Mouse (Mus musculus): Measurements from ENCODE around the gene Kpna7.

Gene Kpna7

DNA sequence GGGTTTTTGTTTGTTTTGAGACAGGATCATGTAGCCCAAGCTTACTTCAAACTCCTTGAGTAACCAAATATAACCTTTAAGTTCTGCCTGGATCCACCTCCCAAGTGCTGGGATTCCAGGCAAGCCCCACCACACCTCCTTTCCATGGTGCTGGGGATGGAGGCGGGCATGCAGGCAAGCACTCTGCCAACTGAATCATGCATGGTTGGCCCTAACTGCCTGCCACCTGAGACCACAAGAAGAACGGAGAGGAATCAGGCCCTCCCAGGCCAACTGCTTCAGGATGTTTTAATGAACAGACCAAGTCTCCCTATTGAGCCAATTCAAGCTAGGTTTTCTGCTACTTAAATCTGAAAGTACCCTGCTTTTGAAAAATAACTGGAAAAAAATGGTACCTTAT is 131.2 kb downstream of the Kpna7 start:
- DNase-seq, result no peak

DNA sequence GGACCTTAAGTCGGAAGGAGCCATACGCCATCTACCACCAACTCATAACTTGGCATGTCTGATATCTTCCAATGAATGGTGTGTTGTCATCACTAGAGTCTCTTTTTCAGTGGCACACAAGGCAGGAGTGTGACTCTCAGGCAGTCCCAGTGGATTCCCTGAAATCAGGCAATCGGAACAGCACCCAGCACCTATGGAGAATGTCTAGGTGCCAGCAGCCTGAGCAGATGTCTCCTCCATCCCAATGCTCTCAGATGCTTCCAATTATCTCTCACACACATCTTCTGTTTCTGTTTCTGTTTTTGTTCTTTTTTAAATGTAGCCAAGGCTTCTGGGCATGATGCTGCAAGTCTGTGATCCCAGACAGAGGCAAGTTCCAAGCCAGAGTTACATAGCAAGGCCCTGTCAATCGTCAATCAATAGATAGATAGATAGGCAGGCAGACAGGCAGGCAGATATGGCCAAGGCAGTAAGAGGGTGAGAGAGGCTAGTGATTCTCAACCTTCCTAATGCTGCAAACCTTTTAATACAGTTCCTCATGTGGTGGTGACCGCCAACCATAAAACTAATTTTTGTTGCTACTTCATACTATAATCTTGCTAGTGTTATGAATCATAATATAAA is 133.3 kb downstream of the Kpna7 start:
- DNase-seq, result no peak

DNA sequence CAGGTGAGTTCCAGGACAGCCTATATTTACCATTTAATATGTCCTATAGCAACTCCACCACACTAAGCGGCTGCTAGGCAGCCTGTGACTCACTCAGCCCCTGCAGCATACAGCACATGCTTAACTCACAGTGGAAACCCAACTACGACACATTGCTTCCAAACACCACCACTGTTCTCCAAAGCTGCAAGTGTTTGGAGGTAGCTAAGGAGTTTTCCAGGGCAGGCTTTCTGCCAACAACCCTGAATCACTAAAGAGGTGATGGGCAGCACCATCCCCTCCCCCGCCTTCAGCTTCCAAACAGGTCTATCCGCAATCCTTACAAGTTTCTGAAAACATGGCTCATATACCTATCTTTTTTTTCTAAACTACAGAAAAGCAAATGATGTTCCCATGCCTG is 134.0 kb downstream of the Kpna7 start:
- no peak for DNase-seq

DNA sequence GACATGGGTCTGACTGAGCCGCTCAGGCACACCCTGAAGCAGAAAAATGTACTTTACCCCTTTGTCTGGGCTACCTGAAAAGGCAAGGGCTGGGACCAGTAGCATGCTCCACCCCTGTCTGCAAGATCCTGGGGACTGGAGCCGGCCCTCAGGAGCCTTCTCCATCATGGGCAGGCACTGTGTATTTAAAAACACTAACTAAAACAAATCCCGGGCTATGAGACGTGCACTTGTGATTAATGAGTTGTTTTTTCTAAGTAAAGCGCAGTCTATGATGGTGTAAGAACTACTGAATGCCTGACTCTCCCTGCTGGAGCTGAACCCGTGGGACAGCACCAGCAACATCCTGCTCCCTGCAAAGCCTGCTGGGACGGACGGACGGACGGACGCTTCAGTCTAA is 135.4 kb downstream of the Kpna7 start:
- DNase-seq, result no peak

DNA sequence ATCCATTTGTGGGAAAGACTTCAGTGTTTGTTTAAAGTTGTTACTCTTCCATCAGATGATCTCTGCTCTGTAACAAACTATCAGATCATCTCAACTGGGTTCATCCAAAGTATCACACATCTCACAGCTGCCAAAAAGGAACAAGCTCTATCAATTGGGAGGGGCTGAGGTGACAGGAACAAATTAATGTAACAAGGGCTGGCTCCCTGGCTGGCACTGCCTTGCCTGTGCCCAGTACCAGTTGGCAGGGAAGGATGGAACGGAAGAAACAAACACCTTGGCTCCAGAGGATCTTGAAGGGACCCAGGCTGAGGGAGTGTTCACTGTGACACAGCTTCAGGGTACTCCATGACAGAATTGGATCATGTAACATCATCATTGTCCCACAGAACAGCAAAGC is 135.8 kb downstream of the Kpna7 start:
- DNase-seq, result no peak

DNA sequence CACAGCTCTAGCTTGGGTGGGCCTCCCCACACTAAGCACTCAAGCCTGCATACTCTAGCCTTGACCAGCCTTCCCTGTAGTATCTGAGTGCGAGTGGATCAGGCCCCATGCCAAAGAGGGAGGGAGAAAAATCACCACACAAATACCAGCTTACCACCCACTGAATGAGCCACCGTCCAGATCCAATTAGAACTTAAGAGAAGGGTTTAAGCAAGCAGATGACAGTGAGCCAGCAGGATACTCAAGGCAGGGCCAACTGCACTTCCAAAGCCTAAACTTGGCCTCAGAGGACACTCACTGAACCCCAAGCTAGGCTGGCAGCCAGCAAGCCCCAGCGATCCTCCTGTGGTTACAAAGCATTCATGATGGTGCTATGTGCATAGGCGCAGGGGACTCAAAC is 137.8 kb downstream of the Kpna7 start:
- no peak for DNase-seq

DNA sequence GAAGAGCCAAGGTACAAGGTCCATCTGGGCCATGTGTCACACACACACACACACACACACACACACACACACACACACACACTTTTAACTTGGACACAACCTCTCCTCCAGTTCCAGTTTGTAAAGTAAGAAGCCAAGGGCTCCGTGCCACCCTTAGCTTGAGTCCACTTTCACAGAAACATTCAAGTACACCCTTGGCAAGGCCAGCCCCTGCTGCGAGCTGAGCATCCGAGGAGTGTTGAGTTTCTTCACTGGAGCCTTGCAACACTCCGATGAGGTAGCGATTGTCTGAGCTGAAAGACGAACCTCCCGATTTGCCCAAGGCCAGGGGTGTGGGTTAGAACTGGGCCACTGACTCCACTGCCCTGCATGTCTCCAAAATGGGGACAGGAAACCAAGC is 138.9 kb downstream of the Kpna7 start:
- no peak for DNase-seq

DNA sequence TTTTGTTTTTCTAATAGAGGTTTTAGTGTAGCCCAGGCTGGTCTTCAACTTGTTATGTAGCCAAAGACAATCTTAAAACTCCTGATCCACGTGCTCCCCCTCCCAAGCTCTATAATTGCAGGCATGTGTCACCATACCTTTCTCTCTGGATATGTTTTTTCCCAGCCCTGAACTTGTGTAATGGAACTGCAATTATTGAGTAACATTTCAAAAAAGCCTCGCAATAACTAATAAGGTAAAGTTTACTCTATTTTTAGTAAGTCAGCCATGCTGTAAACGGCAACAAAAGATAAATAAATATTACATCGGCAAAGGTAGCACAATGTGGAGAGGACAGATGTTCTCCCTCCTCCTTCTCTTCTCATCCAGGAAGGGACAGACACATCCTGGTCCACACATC is 139.5 kb downstream of the Kpna7 start:
- DNase-seq, result no peak

GRCm38 (mm10) chr5:144943346-144943745 is 140.5 kb downstream of the Kpna7 start:
- DNase-seq, result no peak

GRCm38 (mm10) chr5:144942431-144942830 is 141.4 kb downstream of the Kpna7 start:
- DNase-seq, result no peak

- no peak for DNase-seq
Observed at GRCm38 (mm10) chr5:144940904-144941303, 142.9 kb downstream of the Kpna7 start.

GRCm38 (mm10) chr5:144937304-144937703 is 146.5 kb downstream of the Kpna7 start:
- DNase-seq, result no peak

All from kidney, adult 9 months (tissue).